Mouse (Mus musculus): ENCODE measurements around the gene Pld1. TPM values are rescaled to one million over a fixed set of nuclear protein-coding genes. Genes with fewer than 3 reads are reported as not detected.

Pld1 gene
- polyA plus RNA-seq, 1 experiment from 2014 or later: 4.1 TPM

DNA sequence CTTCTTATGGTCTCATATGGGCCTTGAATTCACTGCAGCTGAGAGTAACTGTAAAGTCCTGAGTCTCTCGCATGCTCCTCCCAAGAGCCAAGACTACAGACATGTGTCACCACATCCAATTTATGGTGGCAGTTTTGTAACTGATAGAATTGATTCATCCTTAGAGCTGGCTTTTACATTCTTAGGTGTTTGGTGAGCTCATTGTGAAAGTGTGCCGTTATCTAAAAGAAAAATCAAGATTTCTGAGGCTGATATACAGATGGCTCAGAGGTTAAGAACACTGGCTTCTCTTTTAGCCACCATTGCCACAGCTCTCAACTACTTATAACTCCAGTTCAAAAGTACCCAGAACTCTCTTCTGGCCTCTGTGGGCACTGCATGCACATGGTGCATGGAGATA is 12.2 kb downstream of the Pld1 start:
- no peaks in the 10 kb centered on the region for H3K27me3 ChIP-seq
- no peak for ATAC-seq (ENCODE audit: low FRiP score)
- H3K9ac ChIP-seq: no peak overlapping the region
- no peak overlapping the region for H3K27ac ChIP-seq
- no peak overlapping the region for H3K4me2 ChIP-seq
- no peak overlapping the region for H3K4me3 ChIP-seq (replicated peaks)
- no peaks in the 10 kb centered on the region for H3K9me3 ChIP-seq
- 84% methylated on average over 2 of the region's 2 CpGs for WGBS
- H3K36me3 ChIP-seq (replicated peaks): no peaks in the 10 kb centered on the region
- no peaks in the 10 kb centered on the region for H3K4me1 ChIP-seq

DNA sequence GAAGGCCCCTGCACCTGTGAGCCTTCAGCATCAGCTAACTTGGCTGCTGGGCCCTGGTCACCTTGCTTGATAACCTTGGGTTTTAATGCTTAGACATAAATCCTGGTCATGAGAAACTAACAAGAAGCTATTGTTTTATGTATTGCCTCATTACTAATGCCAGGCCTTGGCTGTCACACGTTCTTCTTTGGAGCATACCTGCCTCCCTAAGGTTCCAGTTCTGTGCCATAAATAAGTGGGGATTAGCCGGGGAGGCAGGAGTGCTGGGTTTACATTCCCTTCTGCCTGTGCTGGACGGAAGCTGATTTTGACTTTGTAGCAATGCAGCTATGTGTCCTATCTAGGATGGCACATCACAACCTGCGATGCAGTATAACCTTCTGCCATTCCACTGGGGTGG is 13.2 kb downstream of the Pld1 start:
- Histone ChIP-seq H3K36me3 (replicated peaks) (no peaks in the 10 kb centered on the region), H3K27me3 (no peaks in the 10 kb centered on the region), H3K9me3 (no peaks in the 10 kb centered on the region), H3K4me3 (replicated peaks) (no peak overlapping the region), H3K27ac (no peak overlapping the region), H3K4me2 (no peak overlapping the region), H3K9ac (no peak overlapping the region), H3K4me1 (no peaks in the 10 kb centered on the region)
- 89% methylated on average over 4 of the region's 4 CpGs for WGBS
- no peak for ATAC-seq (ENCODE audit: low FRiP score)

DNA sequence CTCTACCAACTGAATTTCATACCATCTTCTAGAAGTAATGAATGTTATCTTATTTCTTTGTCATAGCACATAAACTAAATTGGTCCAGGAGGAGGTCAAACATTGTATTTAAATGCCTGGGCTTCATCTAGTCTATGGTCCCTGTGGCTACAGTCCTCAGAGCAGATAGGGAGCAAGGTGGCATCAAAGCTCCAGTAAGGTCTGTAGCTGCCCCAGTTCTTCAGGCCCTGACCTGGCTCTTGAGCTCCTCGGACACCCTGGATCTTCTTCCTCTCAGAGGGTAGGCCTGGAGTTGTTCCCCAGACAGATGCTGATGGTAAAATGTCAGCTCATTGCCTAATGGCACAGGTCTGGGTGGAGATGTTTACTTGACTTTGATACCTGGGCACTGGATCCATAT is 17.5 kb downstream of the Pld1 start:
- ATAC-seq (ENCODE audit: low FRiP score): no peak
- H3K4me3 ChIP-seq (replicated peaks): no peak overlapping the region

DNA sequence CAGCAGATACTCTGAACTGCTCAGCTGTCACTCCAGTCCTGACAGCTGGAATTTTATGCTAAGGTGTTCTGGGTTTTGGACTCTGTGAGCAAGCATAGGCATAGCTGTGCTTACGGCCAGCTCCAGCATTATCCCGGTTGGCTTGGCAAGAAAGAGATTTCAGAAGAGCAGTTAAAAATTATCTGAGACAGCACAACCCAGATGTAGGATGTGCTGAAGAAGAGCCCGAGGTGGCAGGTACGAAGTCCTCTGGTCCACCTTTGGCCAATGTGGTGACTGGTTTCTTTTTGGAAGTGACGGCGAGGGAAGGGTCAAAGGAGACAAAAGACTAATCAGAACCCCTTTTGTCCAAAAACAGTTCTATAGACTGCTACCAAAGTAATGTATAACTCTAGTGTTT is 20.7 kb downstream of the Pld1 start:
- Histone ChIP-seq H3K4me2 (no peak overlapping the region), H3K4me3 (replicated peaks) (no peak overlapping the region), H3K27me3 (0 out of 2 replicates have a peak, but pooled peaks cover 4% of the 10 kb centered on the region), H3K27ac (no peak overlapping the region), H3K4me1 (peaks cover 10% of the 10 kb centered on the region), H3K9ac (no peak overlapping the region), H3K9me3 (no peaks in the 10 kb centered on the region), H3K36me3 (replicated peaks) (no peaks in the 10 kb centered on the region)
- no peak for ATAC-seq (ENCODE audit: low FRiP score)
- 84% methylated on average over 6 of the region's 6 CpGs for WGBS

More for the DNA sequence above, 17.5 kb downstream of the Pld1 start:
- Histone ChIP-seq H3K9me3 (no peaks in the 10 kb centered on the region), H3K27ac (no peak overlapping the region), H3K4me2 (no peak overlapping the region), H3K36me3 (replicated peaks) (no peaks in the 10 kb centered on the region), H3K27me3 (no peaks in the 10 kb centered on the region), H3K4me1 (no peaks in the 10 kb centered on the region), H3K9ac (no peak overlapping the region)
- WGBS: 81% methylated on average over 1 of the region's 1 CpGs

DNA sequence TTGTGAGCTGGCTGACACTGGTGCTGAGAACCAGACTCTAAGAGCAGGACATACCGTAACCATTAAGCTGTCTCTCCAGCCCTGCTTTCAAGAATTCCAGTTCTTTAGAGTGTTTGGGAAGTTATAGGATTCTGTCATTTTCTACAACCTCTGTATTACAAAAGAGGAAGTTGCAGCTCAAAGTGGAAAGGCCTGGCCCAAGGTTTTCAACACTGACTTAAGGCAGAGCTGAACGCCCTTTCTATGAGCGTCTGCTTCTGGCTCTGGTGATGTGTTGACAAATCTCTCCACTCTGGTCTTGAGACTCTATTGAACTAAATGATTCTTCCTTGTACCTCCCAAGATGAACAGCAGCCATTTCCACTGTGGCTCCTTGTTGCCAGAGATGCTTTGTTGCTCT is 22.7 kb downstream of the Pld1 start:
- Histone ChIP-seq H3K27me3 (0 out of 2 replicates have a peak, but pooled peaks cover 4% of the 10 kb centered on the region), H3K4me1 (peaks cover 13% of the 10 kb centered on the region), H3K9me3 (no peaks in the 10 kb centered on the region), H3K4me2 (no peak overlapping the region), H3K9ac (no peak overlapping the region), H3K27ac (no peak overlapping the region), H3K36me3 (replicated peaks) (no peaks in the 10 kb centered on the region), H3K4me3 (replicated peaks) (no peak overlapping the region)
- no peak for ATAC-seq (ENCODE audit: low FRiP score)
- WGBS: 92% methylated on average over 3 of the region's 3 CpGs

DNA sequence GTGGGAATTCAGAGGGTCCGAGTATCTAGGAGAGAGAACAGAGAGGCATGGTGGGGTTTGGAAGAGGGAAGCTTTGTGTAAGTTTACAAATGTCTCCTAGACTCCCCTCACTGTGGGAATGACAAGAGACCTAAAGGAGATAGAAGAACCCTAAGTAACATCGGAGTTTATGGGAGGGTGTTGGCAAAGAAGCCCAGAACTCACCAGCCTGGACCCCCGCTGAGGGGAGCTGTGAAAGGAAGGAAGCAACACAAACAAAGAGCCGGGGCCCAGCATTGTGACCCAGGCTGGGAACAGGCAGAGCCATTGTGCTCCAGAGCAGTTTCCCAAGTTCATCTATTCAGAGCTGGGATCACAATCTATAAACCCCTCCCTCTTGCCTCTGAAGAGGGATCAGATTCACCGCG is 25.3 kb downstream of the Pld1 start:
- Histone ChIP-seq H3K27ac (no peak overlapping the region), H3K36me3 (replicated peaks) (no peaks in the 10 kb centered on the region), H3K4me2 (no peak overlapping the region), H3K27me3 (0 out of 2 replicates have a peak, but pooled peaks cover 4% of the 10 kb centered on the region), H3K4me3 (replicated peaks) (no peak overlapping the region), H3K9ac (no peak overlapping the region), H3K9me3 (no peaks in the 10 kb centered on the region), H3K4me1 (peaks cover 13% of the 10 kb centered on the region)
- ATAC-seq (ENCODE audit: low FRiP score): 0 out of 2 replicates have a peak, but pooled peaks have one; percentile 49
- 15% methylated on average over 6 of the region's 6 CpGs for WGBS

DNA sequence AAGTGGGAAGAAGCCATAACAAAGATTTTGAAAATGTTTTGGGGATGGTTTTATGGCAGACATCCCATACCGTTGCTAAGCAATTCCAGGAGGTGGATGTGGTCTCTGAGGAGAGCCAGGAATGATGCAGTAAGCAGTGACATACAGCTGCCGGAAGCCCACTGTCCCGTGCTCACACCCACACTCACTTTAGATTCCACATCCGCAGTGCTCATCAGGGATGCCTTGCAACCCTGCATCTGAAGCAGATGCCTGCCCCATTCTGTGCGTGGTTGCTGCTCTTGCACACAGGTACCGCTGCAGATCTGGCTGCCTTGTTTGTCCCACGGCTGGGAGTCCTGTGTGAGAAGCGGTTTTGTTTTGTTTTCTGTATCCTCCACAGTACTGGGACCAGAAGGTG is 30.2 kb downstream of the Pld1 start:
- Histone ChIP-seq H3K9ac (no peak overlapping the region), H3K27ac (no peak overlapping the region), H3K36me3 (replicated peaks) (no peaks in the 10 kb centered on the region), H3K4me2 (no peak overlapping the region), H3K9me3 (no peaks in the 10 kb centered on the region), H3K4me1 (peaks cover 9% of the 10 kb centered on the region), H3K4me3 (replicated peaks) (no peak overlapping the region), H3K27me3 (no peaks in the 10 kb centered on the region)
- WGBS: 91% methylated on average over 8 of the region's 8 CpGs
- ATAC-seq (ENCODE audit: low FRiP score): no peak

DNA sequence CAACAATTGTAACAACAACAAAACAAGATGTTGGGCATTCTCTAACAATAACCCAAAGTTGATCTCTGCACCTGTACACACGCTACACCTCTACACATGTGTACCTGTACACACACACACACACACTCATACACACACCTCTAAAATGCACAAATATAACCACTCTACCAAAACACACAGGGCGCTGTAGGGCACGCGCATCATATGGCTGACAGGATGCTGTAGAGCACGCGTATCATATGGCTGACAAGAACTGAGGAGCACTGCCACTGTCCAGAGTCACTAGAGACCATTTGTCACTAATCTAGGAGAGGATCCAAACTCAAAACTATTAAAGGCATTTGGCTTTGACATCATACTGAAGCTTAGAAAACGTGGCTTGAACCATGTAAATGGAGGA is 35.4 kb downstream of the Pld1 start:
- Histone ChIP-seq H3K36me3 (replicated peaks) (no peaks in the 10 kb centered on the region), H3K27ac (no peak overlapping the region), H3K4me3 (replicated peaks) (no peak overlapping the region), H3K9ac (no peak overlapping the region), H3K4me2 (no peak overlapping the region), H3K27me3 (no peaks in the 10 kb centered on the region), H3K9me3 (no peaks in the 10 kb centered on the region), H3K4me1 (no peaks in the 10 kb centered on the region)
- no peak for ATAC-seq (ENCODE audit: low FRiP score)
- WGBS: 92% methylated on average over 7 of the region's 7 CpGs

DNA sequence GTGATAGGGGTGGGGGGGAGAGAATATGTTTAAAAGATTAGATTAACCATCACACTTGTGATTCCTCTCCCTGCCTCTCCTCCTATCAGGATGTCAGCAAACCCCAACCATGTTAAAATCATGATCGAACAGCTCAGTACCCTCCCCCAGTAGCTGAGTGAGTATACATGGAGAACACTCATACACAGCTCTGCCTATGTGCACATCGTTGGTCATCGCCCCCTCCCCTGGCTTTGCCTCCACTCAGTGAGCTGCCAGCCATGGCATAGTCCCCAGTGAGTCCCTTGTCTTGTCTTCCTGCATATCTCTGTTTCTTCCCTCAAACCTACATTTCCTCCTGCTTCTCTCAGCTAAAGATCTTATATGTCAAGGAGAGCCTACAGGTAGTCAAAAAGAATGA is 36.5 kb downstream of the Pld1 start:
- Histone ChIP-seq H3K4me2 (no peak overlapping the region), H3K27ac (no peak overlapping the region), H3K9ac (no peak overlapping the region), H3K4me1 (no peaks in the 10 kb centered on the region), H3K9me3 (no peaks in the 10 kb centered on the region), H3K36me3 (replicated peaks) (no peaks in the 10 kb centered on the region), H3K4me3 (replicated peaks) (no peak overlapping the region), H3K27me3 (no peaks in the 10 kb centered on the region)
- 93% methylated on average over 3 of the region's 3 CpGs for WGBS
- ATAC-seq (ENCODE audit: low FRiP score): no peak

DNA sequence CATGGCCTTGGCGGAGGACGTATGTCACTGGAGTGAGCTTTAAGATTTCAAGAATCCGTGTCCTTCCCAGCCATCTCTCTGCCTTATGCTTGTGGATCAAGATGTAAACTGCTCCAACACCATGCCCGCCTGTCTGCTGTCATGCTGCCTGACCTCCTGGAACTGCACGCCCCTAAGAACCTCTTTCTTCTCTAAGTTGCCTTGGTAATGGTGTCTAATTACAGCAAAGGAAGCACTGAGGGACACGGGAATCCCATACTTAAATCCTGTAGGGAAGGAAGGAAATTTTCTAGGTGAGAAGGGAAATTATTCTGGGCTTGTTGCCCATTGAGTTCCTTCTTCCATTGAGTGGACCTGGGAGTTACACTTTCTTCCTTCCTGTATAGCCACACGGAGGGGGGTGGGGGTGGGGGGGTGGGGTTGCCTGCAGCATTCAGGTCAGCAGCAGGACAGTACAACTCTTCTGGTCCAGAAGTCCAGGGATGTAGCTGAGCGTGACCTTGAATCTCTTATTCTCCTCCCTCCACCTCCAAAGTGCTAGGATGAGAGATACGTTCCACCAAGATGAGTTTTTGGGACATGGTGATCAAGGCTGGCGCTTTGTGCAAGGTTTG is 38.5 kb downstream of the Pld1 start:
- Histone ChIP-seq H3K36me3 (replicated peaks) (no peaks in the 10 kb centered on the region), H3K4me3 (replicated peaks) (no peak overlapping the region), H3K27me3 (no peaks in the 10 kb centered on the region), H3K27ac (no peak overlapping the region), H3K4me1 (no peaks in the 10 kb centered on the region), H3K9ac (no peak overlapping the region), H3K9me3 (no peaks in the 10 kb centered on the region), H3K4me2 (no peak overlapping the region)
- 76% methylated on average over 10 of the region's 10 CpGs for WGBS
- no peak for ATAC-seq (ENCODE audit: low FRiP score)

DNA sequence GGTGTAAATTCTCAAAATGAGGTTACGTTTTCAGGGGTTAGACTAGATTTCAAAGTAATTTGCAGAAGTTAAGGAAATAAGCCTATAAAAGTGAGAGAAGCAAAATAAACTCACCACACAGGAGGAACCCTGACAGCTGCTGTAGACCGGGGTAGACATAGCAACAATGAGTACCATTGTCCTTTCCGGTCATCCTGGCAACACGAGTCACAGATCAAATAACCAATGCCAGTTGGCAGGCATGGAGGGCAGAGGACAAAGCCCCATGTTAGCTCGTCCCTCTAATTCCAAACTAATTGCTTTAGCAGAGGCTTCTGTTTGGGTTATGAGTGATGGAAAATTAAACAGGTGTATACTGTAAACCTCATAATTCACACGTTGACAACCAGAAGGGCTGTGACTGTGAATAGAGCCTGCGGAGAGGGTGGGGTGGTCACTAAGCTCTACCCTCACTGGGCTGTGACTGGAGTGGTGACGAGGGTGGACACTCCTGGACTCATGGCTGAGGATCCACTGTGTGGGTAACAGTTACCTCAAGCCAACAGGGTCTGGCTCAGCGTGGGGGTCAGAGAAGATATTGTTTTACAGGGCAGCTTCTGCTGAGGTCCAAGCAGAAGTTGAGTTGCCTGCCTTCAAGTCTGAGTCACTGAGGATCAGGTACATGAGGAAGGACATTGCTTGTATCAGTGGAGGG is 39.7 kb downstream of the Pld1 start:
- Histone ChIP-seq H3K27ac (no peak overlapping the region), H3K4me2 (no peak overlapping the region), H3K4me1 (no peaks in the 10 kb centered on the region), H3K9ac (no peak overlapping the region), H3K36me3 (replicated peaks) (no peaks in the 10 kb centered on the region), H3K27me3 (no peaks in the 10 kb centered on the region), H3K9me3 (no peaks in the 10 kb centered on the region), H3K4me3 (replicated peaks) (no peak overlapping the region)
- 68% methylated on average over 9 of the region's 9 CpGs for WGBS
- ATAC-seq (ENCODE audit: low FRiP score): no peak

DNA sequence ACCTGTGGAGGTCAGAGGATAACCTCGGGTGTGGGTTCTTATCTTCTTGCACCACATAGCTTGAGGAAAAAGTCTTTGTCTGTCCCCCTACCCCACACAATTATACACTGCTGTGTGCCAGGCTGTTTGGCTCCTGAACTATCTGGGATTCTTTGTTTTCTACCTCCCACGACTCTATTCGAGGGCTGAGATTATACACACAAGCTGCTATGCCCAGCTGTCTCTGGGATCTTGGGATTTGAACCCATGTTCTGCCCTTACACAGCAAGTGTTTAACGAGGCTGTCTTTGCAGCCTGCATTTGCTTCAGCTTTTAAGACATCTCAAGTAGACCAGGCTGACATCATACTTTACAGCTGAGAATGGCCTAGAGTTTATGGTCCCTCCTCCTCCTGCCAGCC is 43.1 kb downstream of the Pld1 start:
- WGBS: 58% methylated on average over 4 of the region's 4 CpGs
- Histone ChIP-seq H3K36me3 (replicated peaks) (no peaks in the 10 kb centered on the region), H3K27ac (no peak overlapping the region), H3K9me3 (no peaks in the 10 kb centered on the region), H3K27me3 (no peaks in the 10 kb centered on the region), H3K4me1 (peaks cover 14% of the 10 kb centered on the region), H3K4me3 (replicated peaks) (no peak overlapping the region), H3K9ac (no peak overlapping the region), H3K4me2 (no peak overlapping the region)
- no peak for ATAC-seq (ENCODE audit: low FRiP score)

DNA sequence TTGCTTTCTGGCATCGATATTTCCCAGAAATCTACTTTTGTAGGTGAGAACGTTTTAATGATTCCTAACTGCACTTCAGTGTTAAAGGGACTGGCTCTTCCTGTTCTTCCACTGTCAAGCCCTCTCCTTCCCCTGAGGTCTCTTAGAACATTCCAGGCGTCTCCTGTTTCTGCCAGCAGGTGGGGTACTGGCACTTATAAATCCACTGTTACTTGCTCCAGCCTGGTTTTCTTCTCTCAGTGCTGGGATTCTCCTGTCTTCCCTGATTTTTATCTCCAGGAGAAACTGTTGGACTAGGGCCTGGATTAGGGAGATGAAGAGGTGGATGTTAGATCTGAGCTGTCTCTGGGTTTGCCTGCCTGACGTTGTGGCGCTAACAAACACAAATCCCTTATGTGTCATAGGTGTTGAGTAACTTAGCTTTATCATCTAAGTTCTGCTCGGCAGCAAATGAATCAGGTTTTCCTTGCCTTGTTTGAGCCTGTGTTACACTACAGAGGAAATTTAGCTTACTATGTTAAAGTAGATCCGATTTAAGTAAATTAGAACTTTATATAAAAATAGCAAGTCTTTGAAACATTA is 44.0 kb downstream of the Pld1 start:
- Histone ChIP-seq H3K9ac (no peak overlapping the region), H3K27me3 (no peaks in the 10 kb centered on the region), H3K4me2 (no peak overlapping the region), H3K36me3 (replicated peaks) (no peaks in the 10 kb centered on the region), H3K4me3 (replicated peaks) (no peak overlapping the region), H3K9me3 (no peaks in the 10 kb centered on the region), H3K27ac (no peak overlapping the region), H3K4me1 (peaks cover 14% of the 10 kb centered on the region)
- 45% methylated on average over 7 of the region's 7 CpGs for WGBS
- ATAC-seq (ENCODE audit: low FRiP score): peak; percentile 59; the same call in 1 of the 2 replicates
